Mouse (Mus musculus): Measurements from ENCODE around the gene Celf5. TPM values are rescaled to one million over a fixed set of nuclear protein-coding genes. Genes with fewer than 3 reads are reported as not detected.
A peak's percentile ranks its signal among the peaks of the same experiment; 100 is the strongest.

Celf5 gene
- polyA plus RNA-seq, 1 experiment from 2014 or later: 60.1 TPM

DNA sequence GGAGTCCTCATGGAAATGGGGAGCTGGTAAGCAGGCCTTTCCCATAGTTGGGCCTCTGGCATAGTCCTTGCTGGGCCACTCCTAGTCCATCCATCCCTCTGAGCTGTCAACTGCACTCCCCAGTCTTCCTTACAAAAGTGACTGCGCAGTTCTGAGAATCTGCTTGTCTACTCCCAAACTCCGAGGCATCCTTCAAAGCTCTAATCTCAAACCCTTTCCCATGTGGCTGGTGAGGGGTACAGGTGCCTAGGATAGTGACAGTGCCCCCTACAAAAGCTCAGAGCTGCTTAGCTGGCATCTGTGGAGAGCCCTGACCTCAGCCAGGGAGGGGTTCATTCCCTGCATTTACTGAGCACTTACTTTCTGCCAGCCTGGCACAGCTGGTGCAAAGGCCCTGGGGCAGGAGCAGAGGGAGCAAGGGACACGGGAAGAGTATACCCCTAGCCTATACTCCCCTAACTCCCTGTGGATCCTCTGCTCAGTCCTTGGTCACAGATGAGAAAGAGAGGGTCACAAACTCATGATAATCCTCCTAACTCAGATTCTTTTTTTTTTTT, 59.8 kb downstream of the Celf5 start:
- peaks cover 41% of the 10 kb centered on the region for H3K4me1 ChIP-seq (ENCODE audit: control insufficient read depth, insufficient read depth, low read depth, low read length)

DNA sequence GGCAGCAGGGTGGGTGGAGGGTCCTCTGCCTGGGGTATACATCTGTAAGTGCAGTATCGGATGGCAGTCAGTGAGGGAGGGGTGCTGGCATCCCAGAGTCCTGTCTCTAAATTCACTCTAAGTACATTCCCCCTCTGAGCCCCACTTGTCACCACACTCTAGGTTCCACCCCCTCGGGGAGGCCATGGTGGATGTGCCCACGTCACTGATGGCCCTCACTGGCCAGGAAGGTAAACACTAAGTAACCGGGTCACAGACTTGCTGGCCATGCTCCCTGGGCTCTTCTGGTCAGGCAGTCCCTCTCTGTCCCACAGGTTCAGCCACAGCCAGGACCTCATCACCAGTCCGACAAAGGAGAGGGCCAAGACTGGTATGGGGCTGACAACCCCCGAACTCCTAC, 60.3 kb downstream of the Celf5 start:
- H3K4me1 ChIP-seq (ENCODE audit: control insufficient read depth, insufficient read depth, low read depth, low read length): peaks cover 44% of the 10 kb centered on the region

More for the DNA sequence above, 59.8 kb downstream of the Celf5 start:
- Histone ChIP-seq H3K4me3 (ENCODE audit: low read length) (no peak overlapping the region), H3K4me2 (ENCODE audit: low read length) (no peak overlapping the region), H3K9ac (ENCODE audit: low read depth, low read length) (no peak overlapping the region), H3K9me3 (ENCODE audit: control insufficient read depth, low read length) (no peaks in the 10 kb centered on the region), H3K27ac (ENCODE audit: low read depth, low read length) (no peak overlapping the region), H3K27me3 (replicated peaks; ENCODE audit: control insufficient read depth, insufficient read depth, low read length) (peaks cover 9% of the 10 kb centered on the region), H3K36me3 (ENCODE audit: control insufficient read depth, insufficient read depth, low read length) (0 out of 2 replicates have a peak, but pooled peaks cover 4% of the 10 kb centered on the region)
- 82% methylated on average over 3 of the region's 3 CpGs for WGBS
- ATAC-seq: no peak

GRCm38 (mm10) chr10:81421797-81422100, 60.8 kb downstream of the Celf5 start:
- Histone ChIP-seq H3K9ac (ENCODE audit: low read depth, low read length) (no peak overlapping the region), H3K4me2 (ENCODE audit: low read length) (no peak overlapping the region), H3K27me3 (replicated peaks; ENCODE audit: control insufficient read depth, insufficient read depth, low read length) (peaks cover 4% of the 10 kb centered on the region; the same call in 1 of the 2 replicates), H3K4me3 (ENCODE audit: low read length) (no peak overlapping the region), H3K9me3 (ENCODE audit: control insufficient read depth, low read length) (no peaks in the 10 kb centered on the region), H3K36me3 (ENCODE audit: control insufficient read depth, insufficient read depth, low read length) (0 out of 2 replicates have a peak, but pooled peaks cover 4% of the 10 kb centered on the region), H3K27ac (ENCODE audit: low read depth, low read length) (no peak overlapping the region), H3K4me1 (ENCODE audit: control insufficient read depth, insufficient read depth, low read depth, low read length) (peaks cover 44% of the 10 kb centered on the region)
- ATAC-seq: no peak
- 71% methylated on average over 5 of the region's 5 CpGs for WGBS

More for the DNA sequence above, 60.3 kb downstream of the Celf5 start:
- H3K36me3 ChIP-seq (ENCODE audit: control insufficient read depth, insufficient read depth, low read length): 0 out of 2 replicates have a peak, but pooled peaks cover 4% of the 10 kb centered on the region
- ATAC-seq: no peak
- peaks cover 5% of the 10 kb centered on the region for H3K27me3 ChIP-seq (replicated peaks; ENCODE audit: control insufficient read depth, insufficient read depth, low read length)
- 74% methylated on average over 6 of the region's 6 CpGs for WGBS
- H3K9me3 ChIP-seq (ENCODE audit: control insufficient read depth, low read length): no peaks in the 10 kb centered on the region
- H3K4me3 ChIP-seq (ENCODE audit: low read length): no peak overlapping the region
- no peak overlapping the region for H3K27ac ChIP-seq (ENCODE audit: low read depth, low read length)
- no peak overlapping the region; the same call in 1 of the 2 replicates for H3K9ac ChIP-seq (ENCODE audit: low read depth, low read length)
- H3K4me2 ChIP-seq (ENCODE audit: low read length): no peak overlapping the region

DNA sequence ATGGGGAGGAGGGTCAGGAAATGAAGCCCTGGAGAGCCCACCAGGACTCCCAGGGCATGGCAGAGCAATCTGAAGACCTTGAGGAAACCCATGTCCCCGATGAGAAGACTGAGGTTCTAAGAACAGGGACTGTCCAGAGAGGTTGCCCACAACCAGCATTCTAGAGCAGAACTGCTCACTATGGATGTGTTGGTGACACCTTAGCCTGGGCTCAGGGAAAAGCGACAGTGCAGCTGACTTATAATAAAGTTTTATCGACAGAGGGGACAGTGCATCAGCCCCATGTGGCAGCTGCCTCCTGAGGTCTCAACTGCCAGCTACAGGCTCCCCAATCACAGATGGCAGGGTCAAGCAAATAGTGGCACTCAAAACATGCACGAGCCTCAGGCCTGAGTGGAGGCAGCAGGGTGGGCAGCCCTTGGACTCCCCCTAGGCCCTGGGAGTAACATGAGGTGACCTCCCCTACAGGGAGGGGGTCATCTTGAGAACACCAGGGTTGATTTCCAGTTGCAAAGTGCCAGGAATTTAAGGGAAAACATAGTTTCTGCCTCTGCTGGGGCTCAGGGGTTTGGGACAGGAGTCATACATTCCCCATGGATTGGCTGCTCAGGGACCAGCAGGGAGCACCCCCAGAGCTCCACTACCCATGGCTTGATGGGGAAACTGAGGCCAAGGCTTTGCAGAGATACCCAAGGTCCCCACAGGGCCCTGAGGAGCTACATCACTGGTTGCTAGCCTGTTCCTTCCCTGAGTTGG, 61.3 kb downstream of the Celf5 start:
- no peak overlapping the region for H3K4me2 ChIP-seq (ENCODE audit: low read length)
- H3K27ac ChIP-seq (ENCODE audit: low read depth, low read length): no peak overlapping the region
- H3K27me3 ChIP-seq (replicated peaks; ENCODE audit: control insufficient read depth, insufficient read depth, low read length): peaks cover 4% of the 10 kb centered on the region; the same call in 1 of the 2 replicates
- no peak overlapping the region for H3K4me3 ChIP-seq (ENCODE audit: low read length)
- no peak for ATAC-seq
- peaks cover 43% of the 10 kb centered on the region for H3K4me1 ChIP-seq (ENCODE audit: control insufficient read depth, insufficient read depth, low read depth, low read length)
- no peaks in the 10 kb centered on the region for H3K9me3 ChIP-seq (ENCODE audit: control insufficient read depth, low read length)
- no peak overlapping the region for H3K9ac ChIP-seq (ENCODE audit: low read depth, low read length)
- H3K36me3 ChIP-seq (ENCODE audit: control insufficient read depth, insufficient read depth, low read length): 0 out of 2 replicates have a peak, but pooled peaks cover 4% of the 10 kb centered on the region
- 75% methylated on average over 4 of the region's 4 CpGs for WGBS

GRCm38 (mm10) chr10:81420191-81420767, 62.2 kb downstream of the Celf5 start:
- 83% methylated on average over 40 of the region's 40 CpGs for WGBS

GRCm38 (mm10) chr10:81419111-81419928, 63.2 kb downstream of the Celf5 start:
- Histone ChIP-seq H3K4me2 (ENCODE audit: low read length) (no peak overlapping the region), H3K4me3 (ENCODE audit: low read length) (no peak overlapping the region), H3K4me1 (ENCODE audit: control insufficient read depth, insufficient read depth, low read depth, low read length) (peaks cover 40% of the 10 kb centered on the region), H3K9me3 (ENCODE audit: control insufficient read depth, low read length) (no peaks in the 10 kb centered on the region), H3K9ac (ENCODE audit: low read depth, low read length) (no peak overlapping the region), H3K27ac (ENCODE audit: low read depth, low read length) (no peak overlapping the region), H3K36me3 (ENCODE audit: control insufficient read depth, insufficient read depth, low read length) (0 out of 2 replicates have a peak, but pooled peaks cover 4% of the 10 kb centered on the region), H3K27me3 (replicated peaks; ENCODE audit: control insufficient read depth, insufficient read depth, low read length) (no peaks in the 10 kb centered on the region)
- 90% methylated on average over 10 of the region's 10 CpGs for WGBS
- ATAC-seq: no peak

More at GRCm38 (mm10) chr10:81420191-81420767, 62.2 kb downstream of the Celf5 start:
- H3K4me3 ChIP-seq (ENCODE audit: low read length): no peak overlapping the region
- H3K27ac ChIP-seq (ENCODE audit: low read depth, low read length): no peak overlapping the region
- H3K9me3 ChIP-seq (ENCODE audit: control insufficient read depth, low read length): no peaks in the 10 kb centered on the region
- 0 out of 2 replicates have a peak, but pooled peaks cover 4% of the 10 kb centered on the region for H3K36me3 ChIP-seq (ENCODE audit: control insufficient read depth, insufficient read depth, low read length)
- no peak for ATAC-seq
- H3K9ac ChIP-seq (ENCODE audit: low read depth, low read length): no peak overlapping the region
- H3K4me2 ChIP-seq (ENCODE audit: low read length): no peak overlapping the region
- peaks cover 41% of the 10 kb centered on the region for H3K4me1 ChIP-seq (ENCODE audit: control insufficient read depth, insufficient read depth, low read depth, low read length)
- H3K27me3 ChIP-seq (replicated peaks; ENCODE audit: control insufficient read depth, insufficient read depth, low read length): peaks cover 1% of the 10 kb centered on the region; the same call in 1 of the 2 replicates

- 0 out of 2 replicates have a peak, but pooled peaks cover 4% of the 10 kb centered on the region for H3K36me3 ChIP-seq (ENCODE audit: control insufficient read depth, insufficient read depth, low read length)
- H3K9me3 ChIP-seq (ENCODE audit: control insufficient read depth, low read length): no peaks in the 10 kb centered on the region
- no peak overlapping the region for H3K4me2 ChIP-seq (ENCODE audit: low read length)
- ATAC-seq: no peak
- H3K4me3 ChIP-seq (ENCODE audit: low read length): no peak overlapping the region
- H3K4me1 ChIP-seq (ENCODE audit: control insufficient read depth, insufficient read depth, low read depth, low read length): peaks cover 42% of the 10 kb centered on the region
- no peak overlapping the region for H3K9ac ChIP-seq (ENCODE audit: low read depth, low read length)
- WGBS: 45% methylated on average over 11 of the region's 11 CpGs
- peak overlapping the region; percentile 36; the same call in 1 of the 2 replicates for H3K27ac ChIP-seq (ENCODE audit: low read depth, low read length)
- no peaks in the 10 kb centered on the region for H3K27me3 ChIP-seq (replicated peaks; ENCODE audit: control insufficient read depth, insufficient read depth, low read length)
Observed at GRCm38 (mm10) chr10:81418216-81419070, 64.1 kb downstream of the Celf5 start.
